Mouse (Mus musculus) small intestine, adult 2 months (tissue): ENCODE results near the gene Nip7.

Experiments
- CTCF ChIP-seq: fragments of 200-500 bp; IDR thresholded peaks from 2 replicates; pipeline ENCODE4 v1.5.1; 2012; ENCODE audit warnings: low read depth, mild to moderate bottlenecking, control low read depth, inconsistent platforms, low read length, moderate library complexity, mixed read lengths; ENCODE audit not compliant: insufficient replicate concordance, insufficient read length; ENCODE audit errors: extremely low read depth
- POLR2A ChIP-seq: fragments of 200-500 bp; IDR thresholded peaks from 2 replicates; pipeline ENCODE4 v1.6.1; 2012; ENCODE audit warnings: low read depth, mild to moderate bottlenecking, control low read depth, inconsistent platforms, low read length, moderate library complexity

GRCm38 (mm10) chr8:107046976-107047375, 9.7 kb upstream of the Nip7 start:
- TF ChIP-seq POLR2A (no peak), CTCF (no peak)
